In the genomic region with DNA sequence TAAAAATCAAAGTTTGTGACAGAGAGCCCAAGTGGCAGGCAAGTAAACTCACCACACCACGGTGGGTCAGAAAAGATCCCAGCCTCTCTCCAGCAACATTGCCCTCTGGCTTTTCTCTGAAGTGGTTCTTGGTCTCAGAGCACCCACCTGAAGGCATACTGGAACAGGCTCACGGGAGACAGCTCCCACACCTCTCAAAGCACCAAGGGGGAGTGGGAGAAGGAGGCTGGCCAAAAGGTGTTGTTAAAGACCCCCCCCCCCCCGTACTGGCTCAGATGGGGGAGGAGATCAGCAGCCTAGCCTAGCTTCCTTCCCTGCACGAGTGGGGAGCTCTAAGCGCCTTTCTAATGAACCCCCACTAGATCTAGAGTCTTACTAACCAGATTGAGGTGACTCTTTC, we compare ENCODE assay signal across 28 mouse cellular contexts. TPM values are rescaled to one million over a fixed set of nuclear protein-coding genes. Genes with fewer than 3 reads are reported as not detected.
DNase-seq lines count a peak whose midpoint lies in the region; ATAC-seq and TF ChIP-seq lines count a peak whose summit lies in the region.
"Had no signal": no experiment of that assay in that cellular context is flagged by ENCODE, and none has a peak within 500 bp of the region (broad histone marks: within the 10 kb centered on the region; RNA-seq: fewer than 3 reads in every experiment).

No protein-coding gene starts in this region.

- H3K27me3 ChIP-seq in heart, embryonic 10.5 days (ENCODE audit: insufficient read depth, poor library complexity, severe bottlenecking) = peaks cover 75% of the 10 kb centered on the region
- no peaks in the 10 kb centered on the region for H3K27me3 ChIP-seq in CH12.LX (replicated peaks)
- peaks cover 23% of the 10 kb centered on the region for H3K27me3 ChIP-seq in heart, embryonic 16.5 days (ENCODE audit: control insufficient read depth, insufficient read depth, low read length)
- peaks cover 63% of the 10 kb centered on the region for H3K27me3 ChIP-seq in lung, postnatal 0 days (replicated peaks; ENCODE audit: insufficient read depth, low read length)

- H3K36me3 ChIP-seq in heart, embryonic 10.5 days = no peaks in the 10 kb centered on the region
- H3K36me3 ChIP-seq in CH12.LX (replicated peaks in 1 of 2; ENCODE audit: control insufficient read depth in 1 of 2, insufficient read depth in 1 of 2, low read length in 1 of 2) = no peaks in the 10 kb centered on the region
- H3K36me3 ChIP-seq in heart, embryonic 16.5 days (ENCODE audit: control insufficient read depth, insufficient read depth) = no peaks in the 10 kb centered on the region
- no peaks in the 10 kb centered on the region for H3K36me3 ChIP-seq in lung, postnatal 0 days (ENCODE audit: insufficient read depth, low read length)
- H3K36me3 ChIP-seq: embryonic facial prominence, embryonic 15.5 days; forebrain, embryonic 10.5 days; forebrain, embryonic 15.5 days; hindbrain, embryonic 15.5 days had no signal

- H3K9ac ChIP-seq in CH12.LX (ENCODE audit: insufficient read depth, low read depth) = no peak overlapping the region
- peak overlapping the region; percentile 69 for H3K9ac ChIP-seq in heart, embryonic 16.5 days (ENCODE audit: low read length)
- H3K9ac ChIP-seq in lung, postnatal 0 days (replicated peaks; ENCODE audit: low read depth) = no peak overlapping the region
- H3K9ac ChIP-seq: embryonic facial prominence, embryonic 15.5 days; forebrain, embryonic 15.5 days; hindbrain, embryonic 15.5 days had no signal

- intact Hi-C loops in heart, postnatal 25 days (cut with DNase I) = loop anchor here (10.0 kb wide), 1 partner anchor 363 kb away; no protein-coding TSS in a partner anchor

- no peak for TF ChIP-seq EP300 in CH12.LX (IDR thresholded peaks at IDR 0.05; ENCODE audit: low read length)
- TF ChIP-seq EP300 in lung, postnatal 0 days (IDR thresholded peaks at IDR 0.05) = no peak

- TF ChIP-seq POLR2A in CH12.LX (IDR thresholded peaks at IDR 0.05; ENCODE audit: low read depth, low read length) = no peak

- peak; percentile 30 for DNase-seq in embryo, embryonic 10.5 days (ENCODE audit: low spot score)
- DNase-seq in embryo, embryonic 10 days (ENCODE audit: low spot score) = no peak
- peak; percentile 74 for DNase-seq in heart, embryonic 10.5 days (ENCODE audit: low spot score)
- DNase-seq in heart, postnatal 25 days (ENCODE audit: low spot score) = no peak
- DNase-seq in CH12.LX (ENCODE audit: extremely low read depth) = no peak
- DNase-seq in lung, postnatal 0 days (ENCODE audit: low spot score) = no peak
- DNase-seq: adrenal gland, postnatal 14 days; B cell, adult 2 months; cerebellum, adult 11-12 months; cerebellum, adult 9-10 months; cerebellum, postnatal 36 days; gastrocnemius, postnatal 10 days; kidney, adult 2 months had no signal

- no peak for ATAC-seq in heart, embryonic 16.5 days (replicated peaks; ENCODE audit: extremely low read depth, insufficient read depth, low FRiP score)
- no peak for ATAC-seq in lung, postnatal 0 days
- ATAC-seq: activated CD4-positive, CD25-positive, alpha-beta regulatory T cell, adult 4 months; CD4-positive, CD25-positive, alpha-beta regulatory T cell, adult 4 months; forebrain, embryonic 15.5 days; intestine, embryonic 16.5 days; Patski had no signal

- dilution Hi-C loops in CH12.LX (cut with MboI; ENCODE audit: extremely low pct_ligation_motif_present, extremely low pct_unique_long_range_greater_than_20kb, low sequenced_read_pairs) = no loop called here

- H3K4me1 ChIP-seq in heart, embryonic 10.5 days = peaks cover 45% of the 10 kb centered on the region
- peaks cover 0 to 8% of the 10 kb centered on the region in 2 experiments; a peak in 3 of 4 replicates for H3K4me1 ChIP-seq in CH12.LX (ENCODE audit: control insufficient read depth in 1 of 2, insufficient read depth in 2 of 2)
- H3K4me1 ChIP-seq in heart, embryonic 16.5 days (ENCODE audit: control insufficient read depth, insufficient read depth, low read length) = no peaks in the 10 kb centered on the region; the same call in 1 of the 2 replicates
- H3K4me1 ChIP-seq in lung, postnatal 0 days (ENCODE audit: insufficient read depth, low read depth, low read length) = peaks cover 10% of the 10 kb centered on the region; the same call in 1 of the 2 replicates

- H3K4me3 ChIP-seq in heart, embryonic 10.5 days = peak overlapping the region; percentile 50
- H3K4me3 ChIP-seq in CH12.LX (replicated peaks in 1 of 3; ENCODE audit: low read depth in 2 of 3, low read length in 2 of 3, poor library complexity in 1 of 3) = no peak overlapping the region
- H3K4me3 ChIP-seq in heart, embryonic 16.5 days (ENCODE audit: low read length) = peak overlapping the region; percentile 14
- no peak overlapping the region for H3K4me3 ChIP-seq in lung, postnatal 0 days (ENCODE audit: low read depth, low read length)
- H3K4me3 ChIP-seq: embryonic facial prominence, embryonic 15.5 days; erythroblast, embryonic 14.5 days; forebrain, embryonic 10.5 days; forebrain, embryonic 15.5 days; hindbrain, embryonic 15.5 days had no signal

- TF ChIP-seq RAD21 in CH12.LX (IDR thresholded peaks at IDR 0.05; ENCODE audit: low read depth, low read length) = no peak

- under 1% methylated on average over 5 of the region's 5 CpGs for WGBS in heart, embryonic 10.5 days
- 4% methylated on average over 5 of the region's 5 CpGs for WGBS in heart, embryonic 16.5 days
- 2% methylated on average over 5 of the region's 5 CpGs for WGBS in lung, postnatal 0 days

- H3K27ac ChIP-seq in heart, embryonic 10.5 days = peak overlapping the region; percentile 91
- H3K27ac ChIP-seq in CH12.LX (ENCODE audit: insufficient read depth, low read depth) = no peak overlapping the region
- H3K27ac ChIP-seq in heart, embryonic 16.5 days (ENCODE audit: low read length) = peak overlapping the region; percentile 69
- H3K27ac ChIP-seq in lung, postnatal 0 days (ENCODE audit: low read length) = no peak overlapping the region
- H3K27ac ChIP-seq: embryonic facial prominence, embryonic 15.5 days; forebrain, embryonic 10.5 days; forebrain, embryonic 15.5 days; hindbrain, embryonic 15.5 days had no signal

- H3K79me2 ChIP-seq in CH12.LX (replicated peaks; ENCODE audit: control insufficient read depth, extremely low read depth, insufficient read depth, poor library complexity, severe bottlenecking) = no peaks in the 10 kb centered on the region

- TF ChIP-seq CTCF in CH12.LX (conservative IDR thresholded peaks at IDR 0.05 in 1 of 2, IDR thresholded peaks at IDR 0.05 in 1 of 2; ENCODE audit: low read depth in 2 of 2, low read length in 2 of 2) = no peak
- no peak for TF ChIP-seq CTCF in lung, postnatal 0 days (IDR thresholded peaks at IDR 0.05)

- in situ Hi-C loops in CH12.LX (cut with MboI; ENCODE audit: low pct_ligation_motif_present, low pct_unique_long_range_greater_than_20kb, low sequenced_read_pairs) = no loop called here

- no peaks in the 10 kb centered on the region for H3K9me3 ChIP-seq in heart, embryonic 10.5 days
- no peaks in the 10 kb centered on the region for H3K9me3 ChIP-seq in CH12.LX (replicated peaks; ENCODE audit: low read length)
- H3K9me3 ChIP-seq in heart, embryonic 16.5 days (replicated peaks; ENCODE audit: control insufficient read depth, low read length) = no peaks in the 10 kb centered on the region
- no peaks in the 10 kb centered on the region for H3K9me3 ChIP-seq in lung, postnatal 0 days (ENCODE audit: low read length)
- H3K9me3 ChIP-seq: embryonic facial prominence, embryonic 15.5 days; forebrain, embryonic 10.5 days; forebrain, embryonic 15.5 days; hindbrain, embryonic 15.5 days had no signal

- peak overlapping the region; percentile 18; the same call in 1 of the 2 replicates for H3K4me2 ChIP-seq in CH12.LX (ENCODE audit: insufficient read depth, low read depth, poor library complexity, severe bottlenecking)
- peak overlapping the region; percentile 64 for H3K4me2 ChIP-seq in heart, embryonic 16.5 days (ENCODE audit: low read depth, low read length)
- no peak overlapping the region for H3K4me2 ChIP-seq in lung, postnatal 0 days (replicated peaks; ENCODE audit: low read depth, low read length)
- H3K4me2 ChIP-seq: embryonic facial prominence, embryonic 15.5 days; forebrain, embryonic 15.5 days; hindbrain, embryonic 15.5 days had no signal

TF ChIP-seq in CH12.LX, 34 proteins besides CTCF, POLR2A, EP300 and RAD21:
- TF ChIP-seq USF1 (IDR thresholded peaks at IDR 0.05; ENCODE audit: low read depth, low read length) (no peak), ETS1 (conservative IDR thresholded peaks at IDR 0.05; ENCODE audit: low read depth, low read length) (no peak), USF2 (conservative IDR thresholded peaks at IDR 0.05; ENCODE audit: low read depth, low read length) (no peak), PAX5 (IDR thresholded peaks at IDR 0.05; ENCODE audit: low read length) (no peak), MAX (IDR thresholded peaks at IDR 0.05; ENCODE audit: low read length) (no peak), JUND (conservative IDR thresholded peaks at IDR 0.05; ENCODE audit: low read depth, low read length) (no peak), POLR2AphosphoS2 (IDR thresholded peaks at IDR 0.05; ENCODE audit: low read depth, low read length) (no peak), ZKSCAN1 (IDR thresholded peaks at IDR 0.05; ENCODE audit: borderline replicate concordance, low read depth, low read length) (no peak), CHD2 (IDR thresholded peaks at IDR 0.05; ENCODE audit: low read length) (no peak)

RNA-seq across cellular contexts. Expression of a gene that starts 3.0 kb away (rescaled TPM):
- polyA plus RNA-seq in heart, embryonic 10.5 days (2016; fragmentation: Nextera tagmentation; extraction: Ambion mirVana) = 146 and 189 TPM in 2 replicates
- 10 to 100 TPM; 79.5 to 91.8 TPM for total RNA-seq in heart, postnatal 25 days (2021)
- not detected in 2 replicates for total RNA-seq in CH12.LX (2012; rRNA removed)
- total RNA-seq in CH12.LX (2014; rRNA removed) = not detected in 2 replicates
- not detected in 2 replicates for polyA plus RNA-seq in CH12.LX (2012; ENCODE audit: insufficient read length, low read depth)
- 123 and 132 TPM in 2 replicates for polyA plus RNA-seq in heart, embryonic 16.5 days (2015; fragmentation: Nextera tagmentation; extraction: Ambion mirVana)
- polyA plus RNA-seq in lung, postnatal 0 days (2015; fragmentation: Nextera tagmentation; extraction: Ambion mirVana) = 0.38 and 1.2 TPM in 2 replicates
- total RNA-seq: adrenal gland, adult 18-20 months; adrenal gland, postnatal 14 days; gastrocnemius, postnatal 10 days; gastrocnemius, postnatal 4 days; MEL had no signal
- polyA plus RNA-seq: activated CD4-positive, CD25-positive, alpha-beta regulatory T cell, adult 4 months; CD4-positive, CD25-positive, alpha-beta regulatory T cell, adult 4 months; erythroblast, embryonic 14.5 days; forebrain, embryonic 10.5 days; forebrain, embryonic 15.5 days; frontal cortex, adult 2 months; hindbrain, embryonic 11.5 days; kidney, adult 2 months; Patski had no signal

Comparison
In these comparisons a context has a peak if more than half of its experiments do, and no peak if none do; other contexts are left out.
1. DNase-seq: peak in embryo, embryonic 10.5 days (single experiment) and heart, embryonic 10.5 days (single experiment); none in embryo, embryonic 10 days (single experiment), heart, postnatal 25 days (single experiment), CH12.LX (single experiment) and lung, postnatal 0 days (single experiment).
2. H3K27ac ChIP-seq: peak in heart, embryonic 10.5 days (single experiment) and heart, embryonic 16.5 days (single experiment); none in CH12.LX (single experiment) and lung, postnatal 0 days (single experiment).
3. H3K4me3 ChIP-seq: peak in heart, embryonic 10.5 days (single experiment) and heart, embryonic 16.5 days (single experiment); none in CH12.LX (0 of 3) and lung, postnatal 0 days (single experiment).
4. RNA of a gene that starts 3.0 kb away (polyA plus RNA-seq): 146 to 189 TPM in heart, embryonic 10.5 days and 123 to 132 TPM in heart, embryonic 16.5 days; 0.38 to 1.2 TPM in lung, postnatal 0 days and not detected in CH12.LX; every median in the first group is over 10 times any median in the second.